Mouse (Mus musculus) NIH3T3 (cell line): ENCODE results near the gene Aym1.
"Not testable (repeated sequence)": the region's sequence is repeated elsewhere in the genome, so short reads cannot be mapped to it uniquely, and the experiment has no call there.

Source experiments
- DNase-seq: peaks from one replicate; pipeline ENCODE4 v3.0.0-alpha.2; 2012; ENCODE audit warnings: low read depth

The Aym1 gene

DNA sequence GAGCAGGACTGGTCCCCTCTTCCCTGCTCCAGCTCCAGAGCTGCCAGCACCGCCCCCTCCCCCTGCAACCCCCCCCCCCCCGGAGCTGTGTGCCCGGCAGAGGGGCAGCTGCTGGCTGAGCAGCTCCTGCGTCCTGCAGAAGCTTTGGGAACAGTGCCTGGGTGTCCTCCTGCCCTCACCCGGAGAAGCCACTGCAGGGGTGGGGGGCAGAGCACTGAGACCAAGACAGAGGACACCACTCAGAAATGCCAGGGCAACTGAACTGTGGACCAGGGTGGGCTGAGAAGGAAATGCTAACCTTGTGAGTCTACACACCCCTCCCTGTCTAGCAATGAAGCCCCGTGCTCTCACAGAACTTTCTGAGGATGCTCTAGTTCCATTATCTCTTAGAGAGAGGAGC is at the start of gene Aym1:
Gene Aym1, plus strand, starts transcription at position 109 of the 400 bp plus-strand sequence.
- no peak for DNase-seq

DNA sequence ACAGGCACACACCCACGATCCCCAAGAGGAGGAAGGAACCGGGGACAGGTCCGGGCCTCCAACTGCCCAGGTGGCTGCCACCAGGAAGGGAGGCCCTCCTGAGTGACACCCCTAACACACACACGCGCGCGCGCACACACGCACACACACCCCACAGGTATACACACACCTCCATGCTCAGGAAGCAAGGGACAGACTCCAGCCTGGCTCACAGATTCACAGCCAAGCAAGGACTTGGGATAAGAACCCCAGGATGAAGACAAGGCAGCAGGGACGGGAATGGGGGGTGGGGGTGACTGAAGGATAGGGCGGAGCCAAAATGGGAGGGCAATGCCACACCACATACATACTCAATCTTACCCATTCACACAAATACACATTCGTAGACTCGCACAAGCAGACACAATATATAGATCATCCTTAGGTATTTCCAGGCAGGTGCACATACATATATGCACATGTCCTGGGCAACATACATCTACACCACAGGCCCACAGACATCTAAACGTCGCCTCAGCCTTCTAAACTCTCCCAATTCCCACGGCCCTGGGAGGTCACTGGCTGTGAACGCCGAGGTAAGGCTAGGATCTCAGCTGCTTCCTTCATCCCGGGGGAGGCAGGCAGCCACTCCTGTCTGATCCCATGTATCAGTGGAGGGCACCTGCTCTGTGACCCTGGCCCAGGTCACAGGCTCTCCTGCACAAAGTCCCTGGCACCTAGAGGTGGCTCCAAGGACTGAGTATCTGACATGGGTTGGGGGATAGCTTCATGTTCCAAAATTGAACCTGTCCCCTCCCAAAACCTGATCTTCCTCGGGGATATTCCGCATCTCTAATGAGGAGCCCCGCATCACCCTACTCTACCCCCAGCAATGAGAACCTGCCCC is 47.4 kb upstream of the Aym1 start:
- no peak for DNase-seq

DNA sequence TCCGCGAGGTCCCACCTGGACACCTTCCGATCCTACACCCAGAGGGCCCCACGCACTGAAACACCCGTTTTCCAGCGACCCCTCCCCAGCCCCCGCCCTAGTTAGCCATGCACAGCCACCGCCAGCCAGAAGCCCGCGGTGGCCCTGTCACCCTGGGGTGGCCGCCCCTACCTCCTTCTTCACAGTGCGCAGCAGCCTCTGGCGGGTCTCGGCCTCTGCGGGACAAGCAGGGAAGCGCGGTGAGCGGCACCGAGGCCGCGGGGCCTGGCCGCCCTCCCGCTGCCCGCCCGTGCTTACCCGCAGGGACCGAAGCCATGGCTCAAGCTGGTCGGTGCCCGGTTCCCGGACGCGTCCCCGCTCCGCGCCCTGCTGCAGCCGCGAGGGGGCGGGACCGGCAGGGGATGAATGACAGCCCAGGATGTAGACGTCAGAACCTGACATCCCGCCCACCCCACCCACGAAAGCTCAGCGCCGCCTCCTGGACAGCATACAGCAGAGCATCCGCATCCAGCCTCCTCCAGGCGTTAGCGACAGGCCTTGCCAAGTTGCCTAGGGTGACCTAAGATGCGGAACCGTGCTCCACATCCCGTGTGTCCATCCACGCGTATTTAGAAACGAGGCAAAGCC is 46.6 kb upstream of the Aym1 start, which contains the start of gene Sgsm1:
Gene Sgsm1, minus strand, starts transcription at position 410 of the 627 bp plus-strand sequence.
- DNase-seq: no peak

DNA sequence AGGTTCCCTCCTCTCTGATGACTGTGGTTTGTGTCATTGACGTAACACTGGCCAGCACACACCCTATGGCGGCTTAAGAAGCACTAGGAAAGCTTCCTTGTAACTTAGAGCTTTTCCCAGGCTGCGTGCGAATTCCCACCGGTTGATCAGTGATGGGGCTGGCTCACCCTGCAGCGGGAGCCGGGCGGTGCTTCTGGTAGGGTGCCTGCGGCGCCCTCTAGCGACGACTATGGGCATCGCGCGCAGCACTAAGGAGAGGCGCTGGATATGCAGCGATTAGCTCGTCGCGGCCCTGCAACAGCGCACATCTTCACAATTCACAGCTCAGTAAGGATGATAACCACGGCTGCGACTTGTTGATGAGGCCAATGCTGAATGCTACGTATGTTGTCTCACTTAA is 43.1 kb upstream of the Aym1 start:
- no peak for DNase-seq

DNA sequence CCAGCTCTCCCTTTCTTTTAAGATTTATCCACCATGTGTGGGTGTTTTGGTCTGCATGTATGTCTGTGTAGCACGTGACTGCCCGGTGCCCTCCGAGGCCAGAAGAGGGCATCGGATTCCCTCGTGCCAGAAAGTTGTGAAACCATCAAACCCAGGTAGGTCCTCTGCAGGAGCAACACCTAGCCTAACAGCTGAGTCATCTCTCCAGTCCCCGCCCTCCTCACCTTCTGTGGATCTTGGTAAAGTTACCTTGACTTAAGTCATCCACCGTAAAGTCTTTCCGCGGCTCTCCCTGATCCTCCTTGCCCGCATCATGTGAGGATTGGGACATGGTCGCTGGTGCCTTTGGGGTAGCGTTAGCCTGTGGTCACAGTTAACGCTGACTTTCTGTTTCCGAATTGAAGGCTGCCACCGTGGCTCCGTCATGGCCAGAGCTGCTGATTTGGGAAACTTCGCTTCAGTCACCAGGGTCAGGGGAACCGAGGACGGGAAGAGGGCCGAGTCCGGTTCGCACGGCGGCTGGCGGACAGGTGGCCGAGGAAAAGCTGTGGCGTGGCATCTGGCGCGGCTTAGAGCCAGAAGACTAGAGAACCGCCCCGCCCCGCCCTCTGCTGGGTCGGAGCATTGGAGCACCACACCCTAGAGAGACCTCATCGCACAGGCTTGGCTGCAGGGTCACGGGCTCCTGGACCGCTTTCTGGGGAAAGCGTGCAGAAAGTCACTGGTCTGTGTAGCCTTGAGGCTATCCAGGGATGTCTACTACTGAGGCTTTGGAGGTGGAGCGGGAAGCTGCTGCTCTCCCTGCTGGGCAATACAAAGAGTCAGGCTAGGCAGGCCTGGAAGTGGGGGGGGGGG is 33.1 kb upstream of the Aym1 start:
- DNase-seq: no peak

DNA sequence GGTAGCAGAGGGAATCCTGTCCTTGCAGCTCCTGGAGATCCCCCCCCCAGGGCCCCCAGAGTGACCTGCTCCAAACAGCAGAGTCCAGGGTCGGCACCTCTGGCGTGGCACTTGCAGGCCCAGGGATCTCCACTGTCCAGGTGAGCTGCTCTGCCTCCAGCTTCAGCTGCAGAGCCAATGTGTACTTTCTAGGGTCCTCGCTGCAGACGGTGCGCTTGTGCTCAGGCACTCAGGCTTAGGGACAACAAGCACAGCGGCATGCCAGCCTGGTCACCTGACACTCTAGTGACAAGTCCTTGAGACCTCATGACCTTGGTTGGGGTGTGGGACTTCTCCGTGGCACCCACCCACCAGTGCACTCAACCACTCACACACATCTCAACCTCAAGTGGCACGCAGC is 27.6 kb upstream of the Aym1 start:
- no peak for DNase-seq

DNA sequence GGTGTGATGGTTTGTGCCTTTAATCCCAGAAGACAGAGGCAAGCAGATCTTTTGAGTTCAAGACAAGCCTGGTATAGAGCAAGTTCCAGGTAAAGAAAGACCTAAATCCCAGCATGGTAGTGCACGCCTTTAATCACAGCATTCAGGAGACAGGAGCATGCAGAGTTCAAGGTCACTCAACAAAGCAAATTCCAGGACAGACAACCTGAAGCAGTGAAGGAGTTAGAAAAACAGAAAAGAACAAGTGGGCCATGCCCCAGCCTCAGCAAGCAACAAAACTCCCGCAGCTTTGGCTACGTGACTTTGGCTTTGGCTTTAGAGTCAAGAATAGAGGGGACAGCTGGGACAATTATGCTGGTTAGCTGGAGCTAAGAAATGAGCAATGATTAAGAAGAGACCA is 26.9 kb upstream of the Aym1 start:
- DNase-seq: no peak

DNA sequence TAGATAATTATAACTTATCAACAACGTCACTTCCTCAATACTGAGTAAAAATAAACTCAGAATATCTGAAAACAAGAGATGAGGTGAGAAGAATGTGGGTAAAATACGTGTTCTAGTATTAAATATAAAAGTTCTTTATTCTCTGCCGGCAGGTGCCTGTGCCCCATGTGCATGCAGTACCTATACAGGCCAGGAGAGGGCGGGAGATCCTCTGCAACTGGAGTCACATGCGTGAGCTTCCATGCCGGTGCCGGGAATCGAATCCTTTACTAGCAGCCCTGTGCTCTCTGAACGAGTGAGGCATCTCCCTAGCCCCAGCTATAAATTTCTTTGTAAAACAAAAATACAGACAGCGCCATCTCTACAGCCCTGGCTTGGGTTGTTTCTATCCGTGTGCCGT is 24.9 kb upstream of the Aym1 start:
- no peak for DNase-seq

DNA sequence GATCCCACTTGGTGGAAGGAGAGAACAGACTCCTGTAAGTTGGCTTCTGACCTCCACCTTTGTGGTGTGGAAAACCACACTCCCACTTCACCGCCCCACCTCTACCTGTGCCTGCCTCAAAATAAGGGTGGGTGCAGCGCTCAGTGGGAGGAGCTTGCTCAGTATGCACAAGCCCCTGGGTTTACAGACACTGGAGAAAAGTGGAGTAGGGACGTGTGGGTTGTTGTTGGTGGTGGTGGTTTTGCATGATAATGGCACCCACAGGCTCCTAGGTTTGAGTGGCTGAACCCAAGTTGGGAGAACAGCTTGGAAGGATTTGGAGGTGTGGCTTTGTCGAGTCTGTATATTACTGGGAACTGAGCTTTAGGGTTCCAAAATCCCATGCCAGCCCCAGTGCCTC is 24.2 kb upstream of the Aym1 start:
- DNase-seq: no peak

DNA sequence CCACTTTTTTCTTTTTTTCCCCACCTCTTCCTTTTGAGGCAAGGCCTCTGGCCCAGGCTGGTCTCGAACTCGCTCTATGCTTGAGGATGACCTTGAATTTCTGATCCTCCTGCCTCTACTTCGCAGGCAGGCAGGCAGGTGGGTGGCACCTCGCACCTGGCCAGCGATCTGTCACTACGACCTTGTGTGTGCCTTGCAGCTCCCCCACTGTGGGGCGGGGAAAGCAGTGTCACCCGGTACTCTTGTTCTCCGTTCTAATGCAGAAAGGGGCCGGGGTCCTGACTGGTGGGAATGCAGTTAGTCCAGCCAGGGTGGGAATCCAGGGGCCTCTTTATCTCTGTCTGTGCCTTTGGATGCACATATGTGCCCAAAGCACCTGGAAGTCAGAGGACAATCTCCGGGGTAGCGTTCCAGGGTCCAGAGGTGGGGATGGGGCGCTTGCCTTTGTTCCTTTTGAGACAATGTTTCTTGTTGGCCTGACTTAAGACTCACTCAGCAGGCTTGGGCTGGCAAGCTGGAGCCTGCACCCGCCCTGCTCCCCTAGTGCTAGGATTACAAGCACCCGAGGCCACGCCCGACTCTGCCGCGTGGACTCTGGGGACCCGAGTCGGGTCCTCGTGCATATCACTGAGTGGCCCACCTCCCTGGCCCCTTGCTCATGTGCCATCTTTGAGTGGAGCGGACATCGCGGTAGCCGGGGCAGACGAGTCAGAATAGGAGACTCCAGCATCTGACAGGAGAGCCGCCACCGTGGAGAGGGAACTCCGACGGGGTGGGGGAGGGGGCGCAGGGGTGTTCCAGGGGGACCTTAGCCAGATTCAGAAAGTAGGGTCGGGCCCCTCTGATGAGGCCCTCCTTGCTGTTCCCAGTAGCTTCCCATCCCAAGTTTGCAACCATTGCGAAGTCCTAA is 22.2 kb upstream of the Aym1 start:
- no peak for DNase-seq

DNA sequence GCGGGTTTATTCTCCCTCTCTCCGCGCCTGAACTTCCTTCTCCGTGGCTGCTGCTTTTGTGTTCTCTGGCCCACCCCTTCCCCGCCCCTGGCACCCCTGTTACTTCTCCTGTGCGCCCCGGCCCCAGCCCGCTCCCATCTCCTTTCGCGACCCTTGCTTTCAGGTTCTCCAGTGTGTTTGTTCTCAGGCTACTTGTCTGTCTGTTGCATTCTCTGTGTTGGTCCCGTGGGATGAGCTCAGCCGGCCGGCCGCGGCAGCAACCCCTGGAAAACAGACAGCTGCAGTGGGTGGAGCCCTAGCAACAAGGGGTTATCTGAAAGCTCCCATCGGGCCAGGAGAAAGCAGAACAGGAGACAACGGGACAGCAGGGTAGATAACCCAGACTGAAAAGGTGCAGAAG is 21.4 kb upstream of the Aym1 start:
- DNase-seq: no peak

DNA sequence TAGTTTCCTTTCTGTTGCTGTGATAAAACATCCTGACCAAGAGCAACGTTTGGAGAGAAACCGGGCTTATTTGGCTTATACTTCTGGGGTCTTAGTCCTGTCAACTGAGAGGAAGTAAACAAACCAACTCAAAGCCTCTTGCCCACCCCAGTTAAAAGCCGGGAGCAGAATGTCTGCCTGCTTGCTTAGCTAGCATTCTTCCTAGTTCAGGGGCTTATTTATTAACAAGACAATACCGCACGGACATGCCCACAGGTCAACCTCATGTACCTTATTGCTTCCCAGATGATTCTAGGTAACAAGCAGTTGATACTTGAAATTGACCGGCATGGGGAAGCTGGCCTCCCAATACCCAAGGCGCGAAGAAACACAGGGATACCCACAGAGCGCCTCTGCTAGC is 20.8 kb upstream of the Aym1 start:
- no peak for DNase-seq

DNA sequence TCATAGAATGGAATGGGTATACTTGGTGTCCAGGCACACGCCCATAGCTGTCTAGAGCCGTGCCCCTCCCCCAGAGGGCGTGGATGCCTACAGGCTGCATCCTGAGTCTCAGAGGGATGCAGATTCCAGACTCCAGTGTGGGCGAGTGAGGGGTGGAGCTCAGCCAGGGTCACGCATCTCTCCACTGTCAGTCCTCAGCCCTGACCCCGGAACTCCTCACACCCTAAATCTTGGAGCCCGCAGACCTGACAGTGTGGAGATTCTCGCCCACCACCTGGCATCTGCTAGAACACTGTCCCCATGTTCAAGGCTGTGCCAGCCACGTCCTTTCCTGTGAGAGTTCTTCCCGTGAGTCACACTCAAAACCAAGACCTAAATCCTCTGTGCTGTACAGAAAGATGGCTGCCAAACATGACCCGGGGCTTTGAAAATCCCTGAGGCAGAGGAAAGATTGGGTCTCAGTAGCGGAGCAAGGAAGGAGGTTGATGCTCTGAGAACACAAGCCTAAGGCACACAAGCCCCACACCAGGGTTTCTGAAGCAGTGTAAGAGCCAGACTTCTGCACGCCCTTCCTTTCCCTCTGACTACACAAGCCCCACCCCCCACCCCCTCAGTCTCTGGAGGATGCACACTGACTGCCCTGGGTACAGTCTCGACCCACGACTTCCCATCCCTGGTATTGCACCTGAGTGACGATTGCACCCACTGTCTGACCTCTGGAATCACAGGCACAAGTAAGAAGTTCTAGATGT is 12.3 kb upstream of the Aym1 start:
- no peak for DNase-seq

DNA sequence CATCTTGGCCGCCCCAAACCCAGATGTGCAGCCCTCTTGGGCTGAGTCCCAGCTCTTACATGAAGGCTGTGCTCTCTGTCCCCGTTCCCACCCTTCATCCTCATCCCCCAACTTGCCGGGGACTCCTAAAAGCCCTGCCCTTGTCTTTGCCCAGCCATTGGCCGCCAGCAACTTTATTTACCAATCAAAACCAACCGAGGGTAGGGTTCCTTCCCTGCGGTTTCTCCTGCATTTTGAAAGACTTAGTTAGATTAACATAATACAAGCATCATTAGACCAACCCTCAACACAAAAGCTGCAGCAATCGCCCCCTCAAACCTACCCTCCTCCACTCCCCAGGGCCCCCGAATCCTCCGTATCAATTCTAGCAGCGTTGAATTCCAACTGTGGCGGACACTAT is 11.3 kb upstream of the Aym1 start:
- DNase-seq: no peak

DNA sequence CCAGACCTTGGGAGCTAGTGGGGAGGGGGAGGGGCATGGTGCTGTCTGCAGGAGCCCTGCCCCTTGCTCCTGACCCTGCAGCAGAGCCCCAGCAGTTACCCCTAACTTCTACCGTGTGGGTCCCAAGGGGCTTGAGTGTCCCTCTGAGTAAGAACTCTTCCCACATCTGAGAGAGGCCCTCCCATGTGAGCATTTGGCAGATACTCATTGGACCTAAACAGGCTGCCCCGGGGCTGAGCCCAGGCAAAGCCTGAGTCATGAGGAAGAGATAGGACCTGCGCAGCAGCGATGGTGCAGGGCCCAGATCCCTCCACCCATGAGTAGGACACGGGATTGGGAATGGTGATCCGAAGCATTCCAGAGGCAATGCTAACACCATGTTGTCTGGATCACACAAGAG is 10.4 kb upstream of the Aym1 start:
- DNase-seq: not testable (repeated sequence)

DNA sequence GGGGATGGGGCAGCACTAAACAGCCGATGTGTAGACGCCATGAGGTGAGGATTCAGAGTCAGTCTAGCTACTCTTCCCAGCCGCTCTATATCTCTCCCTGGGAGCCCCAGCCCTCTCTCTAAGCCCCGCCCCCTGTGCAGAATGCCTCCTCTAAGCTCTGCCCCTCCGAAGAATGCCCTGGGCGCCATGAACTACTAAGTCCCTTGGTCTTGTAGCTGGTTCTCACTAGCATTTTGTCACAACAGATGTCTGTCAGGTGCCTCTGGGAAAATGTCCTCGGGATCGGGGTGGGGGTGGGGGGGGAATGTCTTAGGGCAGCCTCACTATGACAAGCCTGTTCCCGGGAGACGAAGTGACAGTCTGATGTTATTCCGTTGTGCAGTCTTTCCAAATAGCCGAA is 9.5 kb upstream of the Aym1 start:
- no peak for DNase-seq

DNA sequence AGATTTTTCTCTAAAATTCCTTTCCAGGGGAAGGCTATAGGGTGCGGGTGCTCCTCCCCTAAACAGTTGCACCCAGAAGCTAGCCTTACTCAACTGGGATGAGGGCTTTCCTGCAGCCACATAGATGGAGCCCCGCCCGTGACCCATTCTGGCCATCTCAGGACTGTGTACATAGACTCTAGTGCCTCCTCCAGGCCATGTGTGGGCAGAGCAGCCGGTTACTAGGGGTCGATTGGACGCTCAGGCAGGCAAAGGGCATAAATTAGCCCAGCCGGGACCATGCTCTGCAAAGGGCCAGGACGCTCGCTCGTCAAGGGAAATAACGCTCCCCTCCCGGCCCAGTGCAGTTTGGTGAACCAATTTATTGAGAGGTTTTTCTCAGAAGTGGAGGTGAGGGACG is 8.5 kb upstream of the Aym1 start:
- DNase-seq: no peak

DNA sequence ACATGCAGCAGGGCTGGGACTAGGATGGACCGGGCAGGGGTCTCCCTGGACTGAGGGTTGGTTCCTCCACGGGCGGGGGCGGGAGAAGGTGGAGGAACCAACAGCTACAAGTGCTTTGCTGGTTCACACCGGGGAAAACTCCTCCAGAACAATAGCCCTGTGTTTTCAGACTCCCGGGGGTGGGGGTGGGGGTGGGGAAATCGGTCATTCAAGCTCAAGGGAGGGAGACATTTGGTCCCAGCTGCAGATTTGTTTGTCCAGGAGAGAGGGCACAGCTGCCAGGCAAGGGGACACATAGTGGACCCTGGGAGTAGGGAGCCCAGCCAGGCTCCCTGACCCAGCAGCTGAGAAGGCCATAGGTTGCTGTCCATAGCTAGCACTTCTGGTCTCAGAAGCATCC is 7.9 kb upstream of the Aym1 start:
- no peak for DNase-seq

DNA sequence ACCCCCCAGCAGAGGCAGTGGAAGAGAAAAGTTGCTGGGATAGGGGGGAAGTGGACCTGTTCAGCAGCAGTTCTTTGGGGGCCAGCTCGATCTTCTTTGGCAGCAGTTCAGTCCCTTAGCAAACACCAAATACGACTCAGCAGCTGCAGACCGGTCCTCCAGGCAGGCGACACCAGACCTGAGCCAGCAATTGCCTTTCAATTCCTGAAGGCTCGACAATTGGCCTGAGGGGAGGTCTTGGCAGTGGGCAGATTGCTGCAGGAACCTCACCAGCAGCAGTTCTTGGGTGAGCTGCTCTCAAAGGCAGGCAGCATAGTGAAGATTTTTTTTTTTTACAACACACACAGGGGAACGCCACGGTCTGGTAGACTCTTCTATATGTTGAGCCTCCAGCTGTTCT is 7.3 kb upstream of the Aym1 start:
- no peak for DNase-seq

DNA sequence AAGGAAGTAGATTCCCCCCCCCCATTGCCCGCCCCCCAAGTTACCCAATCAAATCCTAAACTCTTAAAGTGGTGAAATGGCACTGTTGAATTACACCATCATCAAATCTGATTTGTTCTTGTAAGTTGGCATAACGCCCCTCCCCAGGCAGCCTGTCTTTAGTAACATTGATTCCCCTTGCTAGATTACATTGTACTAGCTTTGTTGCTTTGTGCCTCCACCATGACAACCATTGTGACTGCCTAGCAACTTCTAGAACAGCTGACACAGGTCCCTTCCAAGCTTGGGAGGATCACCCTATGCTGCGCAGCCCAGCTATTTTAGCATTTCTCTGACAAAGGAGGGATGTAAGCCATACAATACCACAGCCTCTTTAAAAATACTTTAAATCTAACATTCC is 5.3 kb upstream of the Aym1 start:
- DNase-seq: no peak

DNA sequence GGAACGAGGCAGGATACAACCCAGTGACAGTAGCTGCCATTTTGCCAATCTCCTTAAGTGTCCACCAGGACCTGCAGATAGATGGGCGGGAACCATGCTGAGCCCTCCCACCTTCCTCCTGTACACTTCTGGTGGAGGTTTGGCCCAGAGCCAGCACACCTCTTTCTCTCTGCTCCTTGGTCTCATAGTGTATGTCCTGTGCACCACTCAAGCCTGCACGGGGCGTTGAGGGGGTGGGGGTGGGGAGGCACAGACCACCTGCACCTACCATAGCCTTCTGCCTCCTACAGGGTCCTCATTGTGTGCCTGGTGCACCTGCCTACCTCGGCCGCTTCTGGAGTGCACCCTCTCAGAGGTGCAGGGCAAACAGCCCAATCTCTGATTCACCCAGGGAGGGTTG is 4.5 kb upstream of the Aym1 start:
- DNase-seq: no peak
